ENCODE assay signal across 23 mouse cellular contexts in genomic region chr8:91476988-91477387, GRCm38 (mm10).
"Had no signal": no experiment of that assay in that cellular context is flagged by ENCODE, and none has a peak within 500 bp of the region (broad histone marks: within the 10 kb centered on the region; RNA-seq: fewer than 3 reads in every experiment).

No protein-coding gene starts in this region.

- ATAC-seq: midbrain, embryonic 15.5 days had no signal

- H3K27ac ChIP-seq: kidney, embryonic 15.5 days; left cerebral cortex, adult 2 months; limb, embryonic 12.5 days; limb, embryonic 15.5 days; liver, embryonic 15.5 days; lung, embryonic 15.5 days; midbrain, embryonic 10.5 days; midbrain, embryonic 15.5 days; neural tube, embryonic 12.5 days; neural tube, embryonic 15.5 days; stomach, postnatal 0 days had no signal

- H3K27me3 ChIP-seq: kidney, embryonic 15.5 days; limb, embryonic 12.5 days; limb, embryonic 15.5 days; liver, embryonic 15.5 days; lung, embryonic 15.5 days; megakaryocyte, embryonic 14.5 days; midbrain, embryonic 15.5 days; neural tube, embryonic 12.5 days; neural tube, embryonic 15.5 days had no signal

- H3K9ac ChIP-seq: kidney, embryonic 15.5 days; limb, embryonic 12.5 days; limb, embryonic 15.5 days; liver, embryonic 15.5 days; lung, embryonic 15.5 days; midbrain, embryonic 15.5 days; neural tube, embryonic 12.5 days; neural tube, embryonic 15.5 days had no signal

- H3K9me3 ChIP-seq: kidney, embryonic 15.5 days; limb, embryonic 12.5 days; limb, embryonic 15.5 days; liver, embryonic 15.5 days; lung, embryonic 15.5 days; midbrain, embryonic 10.5 days; midbrain, embryonic 15.5 days; neural tube, embryonic 12.5 days; neural tube, embryonic 15.5 days had no signal

- H3K4me2 ChIP-seq: kidney, embryonic 15.5 days; limb, embryonic 12.5 days; limb, embryonic 15.5 days; liver, embryonic 11.5 days; liver, embryonic 15.5 days; lung, embryonic 15.5 days; midbrain, embryonic 15.5 days; neural tube, embryonic 12.5 days; neural tube, embryonic 15.5 days had no signal

- H3K4me3 ChIP-seq: kidney, embryonic 15.5 days; left cerebral cortex, adult 2 months; limb, embryonic 12.5 days; limb, embryonic 15.5 days; liver, embryonic 15.5 days; lung, embryonic 15.5 days; megakaryocyte, embryonic 14.5 days; midbrain, embryonic 10.5 days; midbrain, embryonic 15.5 days; neural tube, embryonic 12.5 days; neural tube, embryonic 15.5 days had no signal

- H3K4me1 ChIP-seq: kidney, embryonic 15.5 days; limb, embryonic 12.5 days; limb, embryonic 15.5 days; liver, embryonic 15.5 days; lung, embryonic 15.5 days; megakaryocyte, embryonic 14.5 days; midbrain, embryonic 15.5 days; neural tube, embryonic 12.5 days; neural tube, embryonic 15.5 days had no signal

- H3K36me3 ChIP-seq: midbrain, embryonic 15.5 days had no signal

- DNase-seq: kidney, adult 18-20 months; kidney, postnatal 10 days; kidney, postnatal 36 days; layer of hippocampus, postnatal 36 days; left cerebral cortex, postnatal 4 days; lung, adult 18-20 months; lung, postnatal 10 days; lung, postnatal 36 days; thymus, adult 18-20 months; thymus, postnatal 36 days had no signal
